Mouse (Mus musculus) hindlimb bud, embryonic 11.5 days (tissue): ENCODE results near the gene Opalin.

Experiments used
- DNase-seq: peaks from one replicate; pipeline ENCODE4 v3.0.0-alpha.2; 2012; ENCODE audit warnings: low read depth, low spot score; ENCODE audit errors: extremely low spot score

Opalin gene

GRCm38 (mm10) chr19:41073746-41074455, 3.0 kb downstream of the Opalin start:
- no peak for DNase-seq

- peak; percentile 74 for DNase-seq
Measured at GRCm38 (mm10) chr19:41071500-41071899, 5.4 kb downstream of the Opalin start.

- no peak for DNase-seq
Measured at GRCm38 (mm10) chr19:41054702-41055101, 22.2 kb downstream of the Opalin start.

GRCm38 (mm10) chr19:41053530-41053929, 23.4 kb downstream of the Opalin start:
- no peak for DNase-seq

GRCm38 (mm10) chr19:41052247-41052646, 24.7 kb downstream of the Opalin start:
- DNase-seq, result no peak

- no peak for DNase-seq
Measured at GRCm38 (mm10) chr19:41051714-41052113, 25.2 kb downstream of the Opalin start.

GRCm38 (mm10) chr19:41048187-41048559, 28.7 kb downstream of the Opalin start:
- DNase-seq, result no peak

- DNase-seq, result no peak
Measured at GRCm38 (mm10) chr19:41047437-41048186, 29.3 kb downstream of the Opalin start.

- no peak for DNase-seq
Measured at GRCm38 (mm10) chr19:41045091-41045770, 31.7 kb downstream of the Opalin start.

- no peak for DNase-seq
Measured at GRCm38 (mm10) chr19:41039110-41039509, 37.8 kb downstream of the Opalin start.

- no peak for DNase-seq
Measured at GRCm38 (mm10) chr19:41035809-41036551, 40.9 kb downstream of the Opalin start.

- no peak for DNase-seq
Measured at GRCm38 (mm10) chr19:41031869-41032268, 45.0 kb downstream of the Opalin start.

GRCm38 (mm10) chr19:41031009-41031408, 45.9 kb downstream of the Opalin start:
- no peak for DNase-seq

- DNase-seq, result no peak
Measured at GRCm38 (mm10) chr19:41030161-41030560, 46.8 kb downstream of the Opalin start.

GRCm38 (mm10) chr19:41029219-41029618, 47.7 kb downstream of the Opalin start, which contains the start of gene Dntt:
Gene Dntt (plus strand): TSS chr19:41029275.
- no peak for DNase-seq

- DNase-seq, result no peak
Measured at GRCm38 (mm10) chr19:41027601-41028000, 49.3 kb downstream of the Opalin start.

GRCm38 (mm10) chr19:41027024-41027423, 49.9 kb downstream of the Opalin start:
- no peak for DNase-seq

- no peak for DNase-seq
Measured at GRCm38 (mm10) chr19:41026551-41026950, 50.4 kb downstream of the Opalin start.

GRCm38 (mm10) chr19:41022244-41022643, 54.7 kb downstream of the Opalin start:
- DNase-seq, result no peak

- no peak for DNase-seq
Measured at GRCm38 (mm10) chr19:41020537-41020936, 56.4 kb downstream of the Opalin start.

- DNase-seq, result no peak
Measured at GRCm38 (mm10) chr19:41019164-41019675, 57.7 kb downstream of the Opalin start.
